Mouse (Mus musculus): ENCODE measurements at regions not wholly inside any gene's neighbourhood (a gene's known extent, or its start where the extent isn't known, plus 50 kb on each side); places are given as distances from the start of the nearest gene placed in this dataset.

DNA sequence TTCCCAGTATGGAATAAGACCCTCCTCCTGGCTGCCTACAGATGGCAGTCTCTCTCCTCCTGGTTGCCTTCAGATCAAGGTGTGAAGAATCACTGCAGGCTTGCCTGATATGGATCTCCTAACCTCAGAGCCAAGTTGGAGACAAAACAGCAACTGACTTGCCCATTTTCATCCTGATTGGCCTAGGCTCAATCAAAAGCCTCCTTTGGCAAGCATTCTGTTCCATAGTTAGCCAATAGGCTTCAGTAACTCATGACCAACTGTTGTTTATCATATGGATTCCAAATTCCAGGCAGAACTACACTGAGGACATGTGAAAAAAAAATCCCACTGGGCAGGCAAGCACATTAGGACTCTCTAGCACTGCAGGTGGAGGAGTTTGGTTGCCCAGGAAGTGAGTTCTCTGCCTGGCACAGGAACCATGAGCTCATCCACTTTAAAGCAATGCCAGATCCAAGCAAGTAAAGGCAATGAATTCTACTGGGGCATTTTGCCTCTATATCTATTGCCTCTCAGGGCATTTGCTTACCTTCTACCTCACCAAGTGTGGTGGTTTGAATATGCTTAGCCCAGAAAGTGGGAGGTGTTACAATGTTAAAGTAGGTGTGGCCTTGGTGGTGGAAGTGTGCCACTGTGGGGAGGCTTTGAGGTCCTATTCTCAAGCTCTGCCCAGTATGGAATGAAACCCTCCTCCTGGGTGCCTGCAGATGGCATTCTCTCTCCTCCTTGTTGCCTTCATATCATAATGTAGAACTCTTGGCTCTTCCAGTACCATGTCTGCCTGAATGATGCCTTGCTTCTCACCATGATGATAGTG is 183.6 kb upstream of the Castor2 start:
- H3K4me3 ChIP-seq (replicated peaks; ENCODE audit: low read length) = no peak overlapping the region
- no peak overlapping the region for H3K27ac ChIP-seq (ENCODE audit: low read length)
- H3K9me3 ChIP-seq (replicated peaks; ENCODE audit: control insufficient read depth, low read length) = no peaks in the 10 kb centered on the region
- no peaks in the 10 kb centered on the region for H3K4me1 ChIP-seq (ENCODE audit: control insufficient read depth, insufficient read depth, low read length)
- H3K9ac ChIP-seq (ENCODE audit: low read length) = no peak overlapping the region
- no peak for ATAC-seq (ENCODE audit: insufficient read depth, low FRiP score)
- no peaks in the 10 kb centered on the region for H3K36me3 ChIP-seq (ENCODE audit: control insufficient read depth, insufficient read depth, low read length)
- no peak overlapping the region for H3K4me2 ChIP-seq (ENCODE audit: low read depth, low read length)
- H3K27me3 ChIP-seq (ENCODE audit: control insufficient read depth, insufficient read depth, low read length) = no peaks in the 10 kb centered on the region

DNA sequence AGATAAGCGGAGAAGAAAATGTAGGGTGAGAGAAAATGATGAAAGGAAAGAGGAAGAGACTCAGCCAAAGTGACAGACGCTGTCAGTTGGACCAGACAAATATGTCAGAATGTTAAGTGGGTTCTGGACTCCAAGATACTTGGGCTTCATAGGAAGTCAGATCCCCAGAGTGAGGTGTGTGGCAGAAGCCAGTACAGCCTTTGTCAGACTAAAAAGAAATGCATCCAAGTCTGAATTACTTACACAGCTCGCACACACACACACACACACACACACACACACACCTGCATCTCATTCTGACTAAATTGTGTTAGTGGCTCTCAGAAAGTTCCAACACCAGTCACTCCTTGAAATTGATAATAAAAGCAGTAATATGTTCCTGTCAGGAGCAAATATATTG is 192.1 kb upstream of the Castor2 start:
- WGBS = 81% methylated on average over 3 of the region's 3 CpGs
- ATAC-seq (ENCODE audit: insufficient read depth, low FRiP score) = no peak

DNA sequence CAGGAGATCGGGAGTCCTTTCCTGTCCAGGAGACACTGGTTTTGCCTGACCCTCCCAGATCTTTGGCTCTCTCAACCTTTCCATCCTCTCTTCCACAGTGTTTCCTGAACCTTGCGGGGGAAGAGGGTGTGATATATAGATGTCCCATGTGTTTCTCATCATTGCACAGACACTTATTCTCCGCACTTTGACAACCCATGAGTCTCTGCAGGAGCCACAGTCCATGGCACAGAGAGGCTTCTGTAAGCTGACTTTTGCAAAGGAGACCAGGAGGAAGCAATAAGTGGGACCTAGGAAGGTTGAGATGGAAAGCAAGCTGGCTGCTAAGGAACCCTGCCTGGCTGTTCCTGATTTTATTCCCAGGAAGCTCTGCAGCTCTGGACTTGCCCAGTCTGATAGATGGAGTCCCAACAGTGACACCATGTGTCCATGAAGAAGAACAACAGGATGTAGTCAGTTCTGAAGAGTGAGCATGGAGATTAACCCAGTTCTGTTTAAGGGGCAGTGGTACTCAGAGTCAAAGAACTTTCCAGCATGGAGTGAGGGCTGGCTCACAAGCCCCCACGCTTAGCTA is 201.4 kb upstream of the Castor2 start:
- 67% methylated on average over 4 of the region's 4 CpGs for WGBS
- no peak for ATAC-seq (ENCODE audit: insufficient read depth, low FRiP score)
- Histone ChIP-seq H3K4me1 (ENCODE audit: control insufficient read depth, insufficient read depth, low read length) (no peaks in the 10 kb centered on the region), H3K9me3 (replicated peaks; ENCODE audit: control insufficient read depth, low read length) (no peaks in the 10 kb centered on the region), H3K9ac (ENCODE audit: low read length) (no peak overlapping the region), H3K4me2 (ENCODE audit: low read depth, low read length) (no peak overlapping the region), H3K27ac (ENCODE audit: low read length) (no peak overlapping the region), H3K4me3 (replicated peaks; ENCODE audit: low read length) (no peak overlapping the region), H3K27me3 (ENCODE audit: control insufficient read depth, insufficient read depth, low read length) (no peaks in the 10 kb centered on the region), H3K36me3 (ENCODE audit: control insufficient read depth, insufficient read depth, low read length) (no peaks in the 10 kb centered on the region)

More for the DNA sequence above, 192.1 kb upstream of the Castor2 start:
- Histone ChIP-seq H3K27me3 (ENCODE audit: control insufficient read depth, insufficient read depth, low read length) (no peaks in the 10 kb centered on the region), H3K4me3 (replicated peaks; ENCODE audit: low read length) (no peak overlapping the region), H3K4me2 (ENCODE audit: low read depth, low read length) (no peak overlapping the region), H3K9me3 (replicated peaks; ENCODE audit: control insufficient read depth, low read length) (no peaks in the 10 kb centered on the region), H3K27ac (ENCODE audit: low read length) (no peak overlapping the region), H3K9ac (ENCODE audit: low read length) (no peak overlapping the region), H3K4me1 (ENCODE audit: control insufficient read depth, insufficient read depth, low read length) (no peaks in the 10 kb centered on the region), H3K36me3 (ENCODE audit: control insufficient read depth, insufficient read depth, low read length) (no peaks in the 10 kb centered on the region)

DNA sequence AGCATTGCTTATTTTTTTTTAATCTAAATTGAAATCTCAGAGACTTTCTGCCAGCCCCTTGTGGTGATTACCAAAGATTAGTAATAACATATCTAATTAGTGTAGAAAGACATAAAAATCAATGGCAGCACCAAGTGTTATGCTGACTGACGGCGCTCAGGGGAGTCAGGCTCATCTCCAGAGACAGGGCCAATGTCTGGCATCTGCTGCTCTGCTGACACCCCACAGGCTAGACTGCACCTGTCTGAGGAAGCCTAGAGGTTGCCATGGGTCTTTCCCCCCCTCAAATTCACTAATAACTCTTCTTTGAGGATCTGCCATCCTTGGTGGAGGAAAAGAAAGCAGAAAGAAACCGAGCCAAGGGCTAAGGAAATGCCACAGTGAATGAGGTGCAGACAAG is 208.8 kb upstream of the Castor2 start:
- H3K36me3 ChIP-seq (ENCODE audit: control insufficient read depth, insufficient read depth, low read length) = no peaks in the 10 kb centered on the region
- ATAC-seq (ENCODE audit: insufficient read depth, low FRiP score) = no peak
- 80% methylated on average over 3 of the region's 3 CpGs for WGBS
- H3K27me3 ChIP-seq (ENCODE audit: control insufficient read depth, insufficient read depth, low read length) = no peaks in the 10 kb centered on the region
- no peaks in the 10 kb centered on the region for H3K4me1 ChIP-seq (ENCODE audit: control insufficient read depth, insufficient read depth, low read length)
- no peak overlapping the region for H3K4me3 ChIP-seq (replicated peaks; ENCODE audit: low read length)
- no peak overlapping the region for H3K9ac ChIP-seq (ENCODE audit: low read length)
- H3K9me3 ChIP-seq (replicated peaks; ENCODE audit: control insufficient read depth, low read length) = no peaks in the 10 kb centered on the region
- H3K4me2 ChIP-seq (ENCODE audit: low read depth, low read length) = no peak overlapping the region
- no peak overlapping the region for H3K27ac ChIP-seq (ENCODE audit: low read length)

DNA sequence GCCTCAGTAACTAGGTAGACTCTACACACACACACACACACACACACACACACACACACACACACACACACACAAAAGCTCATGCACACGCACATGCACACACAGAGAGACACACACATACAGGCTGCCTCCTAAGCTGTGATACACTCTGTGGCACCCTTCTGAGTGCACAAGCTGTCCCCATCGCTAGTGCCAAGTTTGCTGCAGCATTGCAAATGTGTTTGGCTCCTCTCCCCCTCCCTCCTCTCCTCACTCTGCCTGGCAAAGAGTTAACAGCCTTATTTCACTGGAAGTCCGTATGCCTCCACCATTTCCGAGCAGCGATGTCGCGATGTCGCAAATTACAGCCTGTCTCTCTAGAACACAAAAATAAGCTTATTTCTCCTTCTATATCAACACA is 209.7 kb upstream of the Castor2 start:
- no peak for ATAC-seq (ENCODE audit: insufficient read depth, low FRiP score)
- no peak overlapping the region for H3K4me2 ChIP-seq (ENCODE audit: low read depth, low read length)
- no peak overlapping the region for H3K4me3 ChIP-seq (replicated peaks; ENCODE audit: low read length)
- H3K27ac ChIP-seq (ENCODE audit: low read length) = no peak overlapping the region
- WGBS = 64% methylated on average over 8 of the region's 8 CpGs
- no peaks in the 10 kb centered on the region for H3K27me3 ChIP-seq (ENCODE audit: control insufficient read depth, insufficient read depth, low read length)
- no peak overlapping the region for H3K9ac ChIP-seq (ENCODE audit: low read length)
- H3K9me3 ChIP-seq (replicated peaks; ENCODE audit: control insufficient read depth, low read length) = no peaks in the 10 kb centered on the region
- H3K4me1 ChIP-seq (ENCODE audit: control insufficient read depth, insufficient read depth, low read length) = peaks cover 6% of the 10 kb centered on the region; the same call in 1 of the 2 replicates
- H3K36me3 ChIP-seq (ENCODE audit: control insufficient read depth, insufficient read depth, low read length) = no peaks in the 10 kb centered on the region

DNA sequence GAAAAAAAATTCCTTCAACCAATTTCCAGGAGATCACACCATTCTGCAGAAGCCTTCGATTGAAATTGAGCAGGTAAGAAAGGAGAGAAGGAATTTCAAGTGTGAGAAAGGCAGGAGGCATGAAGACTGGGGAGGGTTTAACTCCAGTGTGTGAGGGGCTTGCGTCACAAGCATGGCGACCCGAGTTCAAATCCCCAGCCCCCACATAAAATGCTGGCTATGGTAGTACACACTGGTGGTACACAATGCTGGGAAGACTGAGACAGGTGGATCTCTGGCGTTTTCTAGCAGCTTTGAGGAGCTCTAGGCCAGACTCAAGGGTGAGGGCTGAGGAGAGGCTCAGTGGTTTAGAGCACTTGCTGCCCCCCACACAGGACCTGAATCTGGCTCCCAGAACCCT is 214.0 kb upstream of the Castor2 start:
- H3K27ac ChIP-seq (ENCODE audit: low read length) = no peak overlapping the region
- no peak overlapping the region for H3K4me2 ChIP-seq (ENCODE audit: low read depth, low read length)
- H3K9me3 ChIP-seq (replicated peaks; ENCODE audit: control insufficient read depth, low read length) = no peaks in the 10 kb centered on the region
- ATAC-seq (ENCODE audit: insufficient read depth, low FRiP score) = no peak
- H3K4me3 ChIP-seq (replicated peaks; ENCODE audit: low read length) = no peak overlapping the region
- H3K4me1 ChIP-seq (ENCODE audit: control insufficient read depth, insufficient read depth, low read length) = peaks cover 10% of the 10 kb centered on the region; the same call in 1 of the 2 replicates
- H3K9ac ChIP-seq (ENCODE audit: low read length) = no peak overlapping the region
- WGBS = 86% methylated on average over 5 of the region's 5 CpGs
- no peaks in the 10 kb centered on the region for H3K27me3 ChIP-seq (ENCODE audit: control insufficient read depth, insufficient read depth, low read length)
- no peaks in the 10 kb centered on the region for H3K36me3 ChIP-seq (ENCODE audit: control insufficient read depth, insufficient read depth, low read length)

DNA sequence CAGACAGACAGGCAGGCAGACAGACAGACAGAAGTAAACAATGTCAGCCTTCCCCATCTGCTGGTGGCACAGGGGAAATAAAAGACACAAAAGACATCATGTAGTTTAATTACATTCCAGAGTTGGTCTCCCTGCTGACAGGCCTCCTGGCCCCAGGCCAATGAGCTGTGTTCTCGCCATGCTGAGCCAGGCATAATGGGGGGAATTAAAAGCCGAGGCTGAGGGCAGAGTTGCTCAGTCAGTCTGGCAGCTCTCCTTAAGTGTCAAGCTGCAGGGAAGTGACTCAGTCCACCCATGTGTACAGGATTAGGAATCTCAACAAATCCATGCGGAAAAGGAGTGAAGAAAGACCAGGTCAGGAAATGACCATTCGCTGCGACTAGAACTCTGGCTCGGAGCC is 214.5 kb upstream of the Castor2 start:
- peak; percentile 85 for ATAC-seq (ENCODE audit: insufficient read depth, low FRiP score)
- no peak overlapping the region for H3K4me2 ChIP-seq (ENCODE audit: low read depth, low read length)
- 28% methylated on average over 6 of the region's 6 CpGs for WGBS
- H3K9me3 ChIP-seq (replicated peaks; ENCODE audit: control insufficient read depth, low read length) = no peaks in the 10 kb centered on the region
- peaks cover 10% of the 10 kb centered on the region; the same call in 1 of the 2 replicates for H3K4me1 ChIP-seq (ENCODE audit: control insufficient read depth, insufficient read depth, low read length)
- H3K27me3 ChIP-seq (ENCODE audit: control insufficient read depth, insufficient read depth, low read length) = no peaks in the 10 kb centered on the region
- peak overlapping the region; percentile 29; the same call in 1 of the 2 replicates for H3K27ac ChIP-seq (ENCODE audit: low read length)
- H3K36me3 ChIP-seq (ENCODE audit: control insufficient read depth, insufficient read depth, low read length) = no peaks in the 10 kb centered on the region
- no peak overlapping the region for H3K9ac ChIP-seq (ENCODE audit: low read length)
- no peak overlapping the region for H3K4me3 ChIP-seq (replicated peaks; ENCODE audit: low read length)

DNA sequence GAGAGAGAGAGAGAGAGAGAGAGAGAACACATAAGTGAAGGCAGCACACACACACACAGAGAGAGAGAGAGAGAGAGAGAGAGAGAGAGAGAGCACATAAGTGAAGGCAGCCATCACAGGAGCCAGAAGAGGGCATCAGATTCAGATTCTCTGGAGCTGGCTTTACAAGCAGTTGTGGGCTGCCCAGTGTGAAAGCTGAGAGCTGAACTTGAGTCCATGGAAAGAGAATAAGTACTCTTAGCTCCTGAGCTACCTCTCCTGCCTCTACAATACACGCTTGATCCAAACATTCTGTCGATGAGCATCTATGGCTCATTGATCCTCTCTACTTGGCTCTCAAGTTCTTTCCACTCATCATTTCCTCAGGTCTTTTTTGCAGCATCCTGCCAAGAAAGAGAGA is 214.9 kb upstream of the Castor2 start:
- Histone ChIP-seq H3K27me3 (ENCODE audit: control insufficient read depth, insufficient read depth, low read length) (no peaks in the 10 kb centered on the region), H3K9ac (ENCODE audit: low read length) (no peak overlapping the region), H3K9me3 (replicated peaks; ENCODE audit: control insufficient read depth, low read length) (no peaks in the 10 kb centered on the region), H3K27ac (ENCODE audit: low read length) (no peak overlapping the region), H3K4me3 (replicated peaks; ENCODE audit: low read length) (no peak overlapping the region), H3K36me3 (ENCODE audit: control insufficient read depth, insufficient read depth, low read length) (no peaks in the 10 kb centered on the region), H3K4me1 (ENCODE audit: control insufficient read depth, insufficient read depth, low read length) (peaks cover 10% of the 10 kb centered on the region; the same call in 1 of the 2 replicates), H3K4me2 (ENCODE audit: low read depth, low read length) (no peak overlapping the region)
- WGBS = 50% methylated on average over 2 of the region's 2 CpGs
- ATAC-seq (ENCODE audit: insufficient read depth, low FRiP score) = no peak

DNA sequence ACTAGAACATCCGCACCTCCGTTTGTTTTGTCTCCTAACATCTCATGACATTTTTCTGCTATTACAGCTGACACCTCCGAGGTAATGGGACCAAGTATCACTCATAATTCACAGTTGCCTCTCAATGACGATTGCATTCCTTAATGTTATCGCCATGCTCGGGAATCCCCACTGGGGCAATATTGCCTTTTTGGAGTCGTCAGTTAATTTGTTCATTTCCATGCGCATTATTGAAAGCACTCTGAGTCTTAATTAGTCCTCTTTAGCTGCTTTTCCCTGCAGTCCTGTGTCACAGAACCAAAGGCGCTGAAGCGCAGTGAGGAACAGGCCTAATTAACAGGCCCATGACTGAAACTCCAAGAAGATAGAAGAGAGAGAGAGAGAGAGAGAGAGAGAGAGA is 255.0 kb upstream of the Castor2 start:
- H3K4me2 ChIP-seq (ENCODE audit: low read depth, low read length) = no peak overlapping the region
- H3K9me3 ChIP-seq (replicated peaks; ENCODE audit: control insufficient read depth, low read length) = no peaks in the 10 kb centered on the region; the same call in 1 of the 2 replicates
- 72% methylated on average over 10 of the region's 10 CpGs for WGBS
- no peak overlapping the region for H3K9ac ChIP-seq (ENCODE audit: low read length)
- H3K4me1 ChIP-seq (ENCODE audit: control insufficient read depth, insufficient read depth, low read length) = no peaks in the 10 kb centered on the region
- no peaks in the 10 kb centered on the region for H3K27me3 ChIP-seq (ENCODE audit: control insufficient read depth, insufficient read depth, low read length)
- no peak overlapping the region for H3K4me3 ChIP-seq (replicated peaks; ENCODE audit: low read length)
- H3K27ac ChIP-seq (ENCODE audit: low read length) = no peak overlapping the region
- no peaks in the 10 kb centered on the region for H3K36me3 ChIP-seq (ENCODE audit: control insufficient read depth, insufficient read depth, low read length)
- ATAC-seq (ENCODE audit: insufficient read depth, low FRiP score) = no peak
